Mouse (Mus musculus) adrenal gland, adult (tissue): Measurements from ENCODE around the gene Nosip.

Source experiments
- DNase-seq, 2 experiments: peaks; one replicate each; pipeline ENCODE4 v3.0.0; 2022 to 2023; ENCODE audit warnings: low spot score in 1 of 2; ENCODE audit not compliant: inconsistent age in 2 of 2

Nosip gene

DNA sequence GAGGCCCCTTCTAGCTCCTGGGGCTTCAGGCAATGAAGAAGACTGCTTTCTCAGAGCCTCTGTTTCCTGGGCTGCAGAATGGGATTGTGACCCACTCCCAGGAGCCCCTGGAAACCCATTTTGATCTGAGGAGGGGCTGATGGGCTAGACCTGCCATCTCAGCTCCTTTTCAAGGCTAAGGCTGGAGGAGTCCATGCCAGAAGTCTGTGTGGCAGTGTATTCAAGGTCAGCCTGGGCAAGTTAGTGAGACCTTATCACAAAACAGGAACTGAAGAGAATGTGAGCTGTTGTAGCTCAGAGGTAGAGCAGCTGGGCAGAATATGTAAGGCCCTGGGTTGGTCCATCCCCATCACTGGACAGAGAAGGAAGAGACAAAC is 5.3 kb upstream of the Nosip start:
- DNase-seq, result peak; percentile 31 to 65

DNA sequence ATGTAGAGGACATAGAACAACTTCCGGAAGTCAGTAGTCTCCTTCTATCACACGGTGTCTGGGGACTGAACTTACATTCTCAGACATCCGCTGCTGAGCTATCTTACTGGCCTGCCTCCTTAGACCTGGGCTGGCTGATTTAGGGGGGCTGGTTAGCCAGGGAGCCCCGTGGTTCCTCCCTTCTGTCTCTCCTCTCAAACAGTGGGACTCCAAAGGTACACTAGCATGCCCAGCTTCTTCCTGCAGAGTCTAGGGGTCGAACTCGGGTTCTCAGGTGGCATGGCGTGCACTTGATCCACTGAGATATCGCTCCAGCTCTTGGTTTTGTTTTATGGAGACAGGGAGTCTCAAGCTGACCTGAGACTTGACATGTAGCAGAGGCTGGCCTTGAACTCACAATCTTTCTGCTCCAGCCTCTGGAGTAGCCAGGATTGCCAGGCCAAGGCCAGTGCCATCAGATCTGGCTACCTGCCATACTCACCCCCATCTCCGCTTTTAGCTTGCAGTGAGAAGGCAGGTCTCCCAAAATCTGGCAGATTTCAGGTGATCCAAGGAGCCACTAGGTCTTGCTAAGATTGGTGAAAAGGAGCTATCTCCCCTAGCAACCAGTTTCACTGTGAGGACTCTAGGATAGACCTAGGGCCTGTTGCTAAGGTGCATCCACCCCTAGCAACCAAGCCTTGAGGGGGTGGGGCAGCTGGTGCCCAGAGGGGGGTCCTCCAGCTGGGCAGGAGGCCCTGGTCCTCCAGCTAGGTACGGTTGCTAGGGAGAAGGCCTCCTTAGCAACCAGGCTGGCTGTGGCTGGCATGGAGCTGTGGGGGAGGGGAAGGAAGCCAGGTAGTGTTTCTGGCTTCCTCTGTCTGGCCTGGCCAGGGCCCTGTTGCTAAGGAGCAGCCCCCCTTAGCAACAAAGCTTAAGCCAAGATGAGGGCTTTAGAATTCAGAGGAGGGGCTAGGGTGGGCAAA is 3.3 kb upstream of the Nosip start:
- DNase-seq, result peak; percentile 59 to 71

DNA sequence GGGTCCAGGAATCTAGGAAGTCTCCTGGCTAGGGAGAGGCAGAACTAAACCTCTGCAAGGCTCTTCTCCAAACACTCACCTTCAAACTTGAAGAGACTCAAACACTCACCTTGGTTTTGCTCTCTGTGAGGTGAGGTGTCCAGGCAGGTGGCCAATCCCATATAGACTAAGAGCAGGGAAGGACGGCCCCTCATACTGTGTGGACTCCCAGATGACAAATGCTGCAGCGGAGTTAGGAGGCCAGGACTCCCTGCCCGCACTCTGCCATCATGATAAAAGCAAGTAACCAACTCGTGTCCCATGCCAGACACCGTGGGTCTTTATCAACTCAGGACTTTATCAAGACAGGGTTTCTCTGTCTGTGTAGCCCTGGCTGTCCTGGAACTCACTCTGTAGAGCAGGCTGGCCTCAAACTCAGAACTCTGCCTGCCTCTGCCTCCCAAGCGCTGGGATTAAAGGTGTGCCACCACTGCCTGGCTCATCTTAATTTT is 1.6 kb upstream of the Nosip start:
- no peak for DNase-seq

DNA sequence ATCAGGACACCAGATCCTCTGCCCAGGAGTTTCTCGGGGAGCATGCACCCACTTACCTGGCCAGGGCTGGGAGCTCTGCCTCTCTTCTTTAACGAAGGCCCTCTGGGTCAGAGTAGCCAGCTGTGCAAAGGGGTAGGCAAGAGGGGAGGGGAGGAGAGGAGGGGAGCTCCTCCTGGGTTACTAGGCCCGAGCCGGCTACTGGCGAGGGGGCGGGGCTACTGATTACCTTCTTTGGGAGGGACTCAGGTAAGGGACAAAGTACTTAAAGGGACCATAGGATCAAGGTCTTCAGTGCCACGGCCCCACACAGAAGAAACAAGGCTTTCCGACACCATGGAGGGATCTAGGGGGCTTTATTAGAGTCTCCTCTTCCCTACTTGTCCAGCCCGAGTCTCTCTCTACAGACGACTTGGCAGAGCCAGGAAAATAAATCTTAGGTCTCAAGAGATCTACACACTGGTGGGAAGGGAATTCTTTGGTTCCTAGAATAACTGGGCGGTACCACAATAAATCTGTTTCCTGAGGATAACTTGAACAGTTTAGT is 625 bp upstream of the Nosip start:
- peak; percentile 51 to 75 for DNase-seq

DNA sequence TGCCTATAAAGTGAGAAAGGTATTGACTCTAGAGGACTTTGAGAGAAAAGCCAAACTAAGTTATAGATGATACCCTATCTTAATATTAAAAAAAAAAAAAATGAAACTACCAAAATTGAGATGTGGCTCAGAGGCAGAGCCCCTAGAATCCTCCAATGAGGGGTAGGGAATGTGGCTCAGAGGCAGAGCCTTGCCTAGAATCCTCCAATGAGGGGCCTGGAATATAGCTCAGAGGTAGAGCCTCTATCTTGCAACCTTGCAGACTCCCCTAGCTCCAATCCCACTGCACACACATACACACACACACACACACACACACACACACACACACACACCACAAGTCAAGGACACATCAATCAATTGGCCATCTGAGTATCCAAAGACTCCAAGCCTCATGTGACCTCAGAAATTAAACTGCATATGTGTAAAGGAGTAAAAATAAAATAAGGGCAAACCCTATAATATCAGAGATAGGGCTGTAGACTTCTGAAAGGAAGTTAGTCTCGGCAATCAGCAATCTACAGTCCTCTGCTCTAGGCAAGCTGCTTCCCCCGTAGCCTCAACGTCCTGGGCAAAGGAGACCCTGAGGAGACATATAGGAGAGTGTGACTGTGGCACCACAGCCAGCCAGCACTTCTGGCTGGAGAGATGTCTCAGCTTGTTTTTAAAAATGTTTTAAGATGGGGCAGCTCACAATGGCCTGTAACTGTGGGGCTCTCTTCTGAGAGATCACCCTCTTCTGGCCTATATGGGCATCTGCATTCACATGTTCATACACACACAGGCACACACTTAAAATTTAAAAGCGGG is 5.2 kb downstream of the Nosip start:
- peak in 1 of 2 experiments; percentile 37 for DNase-seq

DNA sequence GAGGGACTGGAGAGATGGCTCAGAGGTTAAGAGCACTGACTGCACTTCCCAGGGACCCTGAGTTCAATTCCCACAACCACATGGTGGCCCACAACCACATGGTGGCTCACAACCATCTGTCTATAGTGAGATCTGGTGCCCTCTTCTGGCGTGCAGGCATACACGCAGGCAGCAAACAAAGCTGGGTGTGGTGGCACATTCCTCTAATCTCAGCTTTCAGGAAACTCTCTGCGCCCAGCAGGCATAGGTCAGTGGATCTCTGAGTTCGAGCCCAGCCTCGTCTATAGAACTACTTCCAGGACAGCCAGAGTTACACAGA is 5.7 kb downstream of the Nosip start:
- peak; percentile 72 to 88 for DNase-seq

DNA sequence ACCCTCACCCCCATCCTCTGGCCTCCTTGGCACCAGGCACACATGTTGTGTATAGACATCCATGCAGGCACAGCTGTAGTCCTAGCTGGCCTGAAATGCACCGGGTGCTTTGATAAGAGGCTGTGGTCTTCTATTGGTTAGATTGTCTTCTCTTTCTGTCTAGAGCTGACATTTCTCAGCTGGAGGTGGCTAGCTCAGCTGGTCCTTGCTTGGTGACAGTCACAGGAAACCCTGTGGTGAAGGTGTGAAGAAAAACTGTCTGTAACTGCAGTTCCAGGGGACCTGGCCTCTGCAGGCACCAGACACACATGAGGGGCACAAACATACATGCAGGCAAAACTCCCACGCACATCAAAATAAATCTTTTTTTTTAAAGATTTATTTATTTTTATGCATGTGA is 7.4 kb downstream of the Nosip start:
- no peak for DNase-seq

DNA sequence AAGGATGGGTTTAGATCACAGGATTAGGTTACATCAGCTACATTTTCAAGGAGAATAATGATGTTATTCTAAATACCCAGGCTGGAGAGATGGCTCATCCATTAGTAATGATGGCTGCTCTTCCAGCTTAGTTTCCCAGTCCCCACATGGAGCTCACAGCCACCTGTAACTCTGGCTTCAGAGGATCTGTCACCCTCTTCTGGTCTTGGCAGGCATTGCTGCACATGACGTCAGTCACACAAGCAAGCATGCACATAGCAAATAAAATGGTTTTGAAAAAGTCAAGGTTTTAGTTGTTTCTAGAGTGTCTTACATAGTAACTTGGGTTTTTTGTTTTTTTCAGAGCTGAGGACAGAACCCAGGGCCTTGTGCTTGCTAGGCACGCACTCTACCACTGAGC is 10.0 kb downstream of the Nosip start:
- DNase-seq, result peak; percentile 71 to 85

DNA sequence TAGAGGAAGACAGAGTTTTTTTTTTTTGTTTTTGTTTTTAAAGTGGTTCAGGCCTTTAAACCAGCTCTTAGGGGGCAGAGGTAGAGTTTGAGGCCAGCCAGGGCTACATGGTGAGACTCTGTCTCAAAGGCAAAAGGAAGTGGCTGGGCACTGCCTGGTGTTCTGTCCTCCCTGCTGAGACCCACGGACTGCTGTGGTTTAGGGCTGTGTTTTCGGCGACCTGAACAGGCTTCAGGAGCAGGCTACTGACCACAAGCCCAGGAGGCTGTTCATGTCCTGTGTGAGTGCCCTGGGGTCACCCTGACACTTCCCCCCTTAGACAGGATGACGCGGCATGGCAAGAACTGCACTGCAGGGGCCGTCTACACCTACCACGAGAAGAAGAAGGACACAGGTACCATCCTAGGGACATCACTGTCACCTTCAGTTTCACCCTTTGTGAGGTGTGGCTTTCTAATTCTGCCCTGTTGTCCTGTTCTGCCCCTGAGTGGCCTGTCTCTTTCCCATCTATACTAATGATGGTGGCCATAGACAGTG is 11.0 kb downstream of the Nosip start:
- DNase-seq, result no peak

DNA sequence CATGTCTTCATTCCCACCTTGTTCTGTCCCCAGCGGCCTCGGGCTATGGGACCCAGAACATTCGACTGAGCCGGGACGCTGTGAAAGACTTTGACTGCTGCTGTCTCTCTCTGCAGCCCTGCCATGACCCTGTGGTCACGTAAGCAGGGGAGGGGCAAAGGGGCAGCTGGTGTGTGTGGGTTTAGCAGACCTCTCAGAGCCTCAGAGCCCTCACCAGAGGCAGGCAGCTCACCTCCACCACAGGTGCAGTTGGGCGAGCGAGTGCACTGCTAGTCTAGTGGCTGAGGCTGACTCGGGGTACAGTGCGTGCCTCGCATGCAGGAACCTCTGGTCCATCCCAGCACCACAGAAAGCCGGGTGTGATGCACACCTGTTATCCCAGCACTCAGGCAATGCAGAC is 11.7 kb downstream of the Nosip start:
- DNase-seq, result no peak

DNA sequence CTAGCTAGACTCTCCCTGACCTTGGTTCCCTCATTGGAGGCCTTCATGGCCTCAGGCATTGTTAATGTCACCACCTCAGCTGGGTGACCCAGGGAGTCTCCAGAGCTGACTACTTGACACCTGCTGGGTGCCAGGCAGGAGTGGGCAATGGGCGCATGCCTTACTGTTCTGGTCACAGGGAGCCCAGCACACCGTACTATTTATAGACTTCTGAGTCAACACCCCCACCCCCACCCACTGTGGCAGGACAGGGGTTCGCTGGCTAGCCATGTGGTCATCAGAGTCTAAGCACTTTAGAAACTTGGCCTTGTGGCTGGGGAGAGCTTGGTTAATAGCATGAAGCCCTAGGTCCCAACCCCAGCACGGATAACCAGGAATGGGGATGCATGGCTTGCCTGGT is 13.2 kb downstream of the Nosip start:
- DNase-seq, result peak; percentile 79 to 91

DNA sequence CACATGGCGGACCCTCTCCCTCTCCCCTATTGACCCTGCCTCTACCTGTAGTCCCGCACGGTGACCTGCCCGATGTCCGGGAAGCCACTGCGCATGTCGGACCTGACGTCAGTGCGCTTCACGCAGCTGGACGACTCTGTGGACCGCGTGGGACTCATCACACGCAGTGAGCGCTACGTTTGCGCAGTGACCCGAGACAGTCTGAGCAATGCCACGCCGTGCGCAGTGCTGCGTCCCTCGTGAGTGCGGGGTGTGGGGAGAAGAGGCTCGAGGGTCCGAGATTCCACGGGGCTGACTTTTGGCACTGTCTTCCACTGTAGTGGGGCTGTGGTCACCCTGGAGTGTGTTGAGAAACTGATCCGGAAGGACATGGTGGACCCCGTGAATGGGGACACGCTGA is 14.3 kb downstream of the Nosip start:
- DNase-seq, result no peak

DNA sequence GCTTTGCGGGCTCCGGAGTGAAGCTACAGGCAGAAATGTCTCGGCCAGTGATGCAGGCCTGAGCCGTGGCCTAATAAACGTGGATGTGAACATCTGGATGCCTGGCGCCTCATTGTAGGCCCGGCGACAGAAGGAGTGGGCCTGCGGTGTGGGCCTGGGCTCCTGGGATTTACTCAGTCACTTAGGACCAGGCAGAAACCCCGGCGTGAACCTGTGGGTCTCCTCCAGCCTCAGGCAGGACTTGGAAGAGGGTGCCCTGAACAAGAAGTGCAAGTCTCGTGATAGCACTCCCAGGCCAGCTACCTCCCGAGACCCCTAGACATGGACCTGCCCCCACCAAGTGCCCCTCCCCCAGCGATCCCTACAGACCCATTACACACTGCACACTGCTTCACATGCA is 15.1 kb downstream of the Nosip start:
- no peak for DNase-seq

DNA sequence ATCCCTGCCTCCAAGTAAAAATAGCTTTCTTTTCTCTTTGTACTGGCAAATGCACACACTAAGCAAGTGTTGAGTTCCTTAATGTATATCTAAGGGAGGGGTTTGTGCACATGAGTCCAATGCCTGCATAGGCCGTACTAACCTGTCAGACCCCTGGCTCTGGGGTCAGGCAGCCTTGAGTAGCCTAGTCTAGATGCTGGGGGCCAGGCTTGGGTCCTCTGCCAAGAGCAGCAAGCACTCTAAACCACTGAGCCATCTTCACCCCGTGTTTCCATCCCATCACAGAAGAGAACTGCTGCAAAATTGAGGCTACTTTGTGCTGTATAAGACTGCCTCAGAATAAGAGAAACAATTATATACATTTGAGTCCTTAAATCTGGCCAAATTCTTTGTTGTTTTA is 15.6 kb downstream of the Nosip start:
- no peak for DNase-seq

DNA sequence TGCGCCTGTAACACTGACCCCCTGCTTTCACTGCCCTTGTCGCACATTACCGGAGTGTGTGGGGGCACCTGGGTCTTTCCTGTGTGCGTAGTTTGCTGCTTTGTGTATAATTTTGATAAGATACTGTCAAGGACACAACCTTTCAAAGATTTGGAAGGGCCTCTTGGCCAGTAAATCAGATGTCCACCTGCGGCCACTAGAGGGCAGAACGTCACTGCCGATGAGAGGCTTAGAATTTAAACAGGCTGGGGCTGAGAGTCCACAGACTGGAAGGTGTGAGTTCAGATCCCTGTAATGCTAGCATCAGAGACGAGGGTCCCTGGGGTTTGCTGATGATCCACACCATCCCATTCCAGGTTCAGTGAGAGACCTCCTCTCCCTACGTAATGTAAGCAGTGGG is 16.3 kb downstream of the Nosip start:
- DNase-seq, result peak; percentile 82 to 92

DNA sequence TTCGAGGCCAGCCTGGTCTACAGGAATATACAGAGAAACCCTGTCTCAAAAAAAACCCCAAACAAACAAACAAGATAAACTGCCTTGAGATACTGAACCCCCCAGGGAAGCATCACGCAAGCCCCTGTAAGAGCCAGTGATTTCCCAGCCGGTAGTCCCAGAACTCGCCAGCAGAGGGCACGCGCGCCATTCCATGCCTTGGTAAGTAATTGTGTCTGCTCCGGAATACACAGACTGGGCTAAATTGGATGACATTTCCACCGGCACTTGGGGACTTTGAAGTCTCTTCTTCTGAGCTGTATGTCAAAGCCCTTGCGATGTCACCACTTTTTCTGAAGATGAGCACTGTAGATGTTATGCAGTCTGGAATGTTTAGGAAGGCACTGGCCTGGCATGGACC is 17.6 kb downstream of the Nosip start:
- DNase-seq, result peak; percentile 89 to 97

DNA sequence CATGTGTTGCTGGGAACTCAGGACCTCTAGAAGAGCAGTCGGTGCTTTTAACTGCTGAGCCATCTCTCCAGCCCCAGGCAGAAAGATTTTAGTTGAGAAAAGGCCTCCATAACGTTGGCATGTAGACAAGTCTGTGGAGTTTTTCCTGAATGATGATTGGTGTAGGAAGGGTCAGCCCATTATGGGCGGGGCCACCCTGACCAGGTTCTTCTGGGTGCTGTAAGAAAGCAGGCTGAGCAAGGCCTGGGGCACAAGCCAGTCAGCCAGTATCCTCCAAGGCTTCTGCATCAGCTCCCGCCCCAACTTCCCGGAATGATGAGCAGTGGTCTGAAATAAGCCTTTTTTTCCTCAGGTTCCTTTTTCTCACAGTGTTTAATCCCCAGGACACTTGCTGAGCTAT is 18.8 kb downstream of the Nosip start:
- DNase-seq, result no peak

DNA sequence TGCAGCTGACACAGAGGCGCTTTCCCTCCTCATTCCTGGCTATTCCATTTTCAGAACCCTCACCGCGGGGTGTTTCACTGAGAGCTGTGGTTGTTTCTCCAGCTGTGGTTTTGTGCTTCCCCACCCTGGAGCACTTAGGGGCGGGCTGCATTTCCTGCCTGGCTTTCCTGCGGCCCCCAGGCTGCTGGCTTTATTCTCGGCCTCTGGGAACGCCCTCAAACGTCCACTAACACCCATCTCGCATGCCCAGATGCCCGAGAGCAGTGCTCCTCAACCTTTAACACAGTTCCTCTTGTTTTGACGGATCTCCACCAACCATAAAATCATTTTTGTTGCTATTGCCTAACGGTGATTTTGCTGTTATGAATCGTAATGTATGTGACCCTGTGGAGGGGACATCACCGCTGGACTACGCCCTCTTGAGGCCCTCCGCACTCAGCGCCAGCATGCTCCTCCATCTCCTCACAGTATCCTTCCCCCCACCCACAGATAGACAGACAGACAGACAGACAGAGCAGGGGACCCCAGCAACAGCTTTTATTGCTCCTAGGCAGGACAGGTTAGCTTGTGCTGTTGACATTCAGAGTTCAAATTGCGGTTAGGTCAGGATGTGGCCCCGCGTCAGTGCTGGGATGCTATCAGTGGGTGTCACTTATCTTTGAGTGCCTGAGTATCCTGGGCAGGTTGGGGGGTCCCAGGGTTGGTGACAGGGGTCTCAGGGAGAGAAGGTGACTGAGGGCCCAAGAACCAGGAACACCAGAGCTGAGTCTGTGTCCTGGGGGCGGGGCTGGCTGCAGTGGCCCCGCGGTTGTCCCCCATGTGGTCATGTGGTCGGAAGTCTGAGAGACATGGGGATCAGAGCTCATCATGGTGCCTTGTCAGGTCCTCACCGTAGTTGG is 20.4 kb downstream of the Nosip start:
- DNase-seq, result peak in 1 of 2 experiments; percentile 68

DNA sequence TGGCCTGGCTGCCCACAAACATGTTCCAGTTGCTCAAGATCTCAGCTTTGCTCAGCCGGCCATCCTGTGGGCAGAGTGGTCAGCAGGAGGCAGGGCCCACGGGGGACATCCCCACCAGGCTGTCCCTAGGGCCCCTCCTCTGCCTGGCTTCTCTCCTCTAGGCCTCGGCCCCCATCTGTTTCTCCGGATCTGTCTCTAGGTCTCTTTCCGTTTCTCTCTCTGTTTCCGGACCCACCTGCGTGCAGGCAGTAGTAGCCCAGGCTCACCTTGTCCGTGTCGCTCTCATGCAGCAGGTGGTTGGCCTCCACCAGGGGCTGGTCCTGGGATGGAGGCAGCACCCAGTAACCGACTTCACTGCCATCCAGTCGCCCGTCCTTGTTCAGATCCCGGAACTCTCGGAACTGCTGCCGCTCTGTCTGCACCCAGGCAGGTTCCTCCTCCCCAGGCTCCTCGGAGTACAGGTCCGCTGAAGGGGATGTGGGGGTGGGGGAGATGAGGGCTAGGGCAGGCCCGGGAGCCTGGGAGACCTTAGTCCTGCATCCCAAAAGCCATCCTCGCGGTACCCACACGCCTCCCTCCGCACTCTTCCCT is 21.2 kb downstream of the Nosip start:
- DNase-seq, result no peak

DNA sequence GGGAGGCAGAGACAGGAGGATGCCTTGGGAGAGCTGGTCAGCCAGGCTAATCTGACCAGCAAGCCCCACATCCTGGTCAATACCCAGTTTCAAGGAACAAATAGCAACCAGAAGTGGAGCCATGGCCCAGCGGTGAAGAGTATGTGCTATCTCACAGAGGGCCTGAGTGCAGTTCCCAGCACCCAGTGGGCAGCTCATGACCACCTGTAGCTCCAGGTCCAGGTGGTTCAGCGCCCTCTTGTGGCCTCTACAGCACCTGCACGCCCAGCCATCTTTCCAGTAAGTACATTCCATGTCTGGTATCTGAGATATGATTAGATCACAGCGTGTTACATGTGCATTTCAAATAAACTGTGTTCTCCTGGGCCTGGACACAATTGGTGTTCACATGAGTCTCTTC is 23.9 kb downstream of the Nosip start:
- no peak for DNase-seq
